Mouse (Mus musculus): ENCODE data around the gene Bptf.
A peak's percentile ranks its signal among the peaks of the same experiment; 100 is the strongest.

GRCm38 (mm10) chr11:107014597-107015309 is 117.2 kb downstream of the Bptf start:
- TF ChIP-seq POLR2A (IDR thresholded peaks at IDR 0.05; ENCODE audit: borderline replicate concordance, extremely low read depth, insufficient read depth, insufficient read length, poor library complexity, severe bottlenecking) (no peak), CTCF (IDR thresholded peaks at IDR 0.05; ENCODE audit: borderline replicate concordance, extremely low read depth, insufficient read depth, insufficient read length) (peak; percentile 32; the same call in 1 of the 2 replicates)

All from brain, embryonic 14.5 days (tissue).